12 mouse cellular contexts compared by ENCODE assay signal in the genomic region with DNA sequence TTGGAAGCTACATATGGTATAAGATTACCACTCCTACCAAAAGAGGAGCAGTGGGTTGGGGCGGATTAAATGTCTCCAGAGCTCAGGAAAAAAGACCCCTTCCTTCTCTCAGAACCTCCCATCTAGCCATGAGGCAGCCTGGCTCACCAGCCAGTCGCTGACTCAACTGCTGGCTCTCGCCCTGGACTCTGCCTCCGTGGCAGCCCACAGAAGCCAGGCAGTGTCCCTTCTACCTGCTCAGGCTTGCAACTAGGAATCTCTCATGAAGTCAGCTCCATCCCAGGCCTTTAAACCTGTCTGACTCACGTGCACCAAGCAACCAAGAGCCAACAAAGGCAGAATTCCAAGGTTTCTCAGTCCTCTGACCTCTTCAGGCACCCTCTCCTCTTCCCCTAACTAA.
DNase-seq lines count a peak whose midpoint lies in the region; ATAC-seq and TF ChIP-seq lines count a peak whose summit lies in the region.
"Had no signal": no experiment of that assay in that cellular context is flagged by ENCODE, and none has a peak within 500 bp of the region (broad histone marks: within the 10 kb centered on the region; RNA-seq: fewer than 3 reads in every experiment).

No protein-coding gene starts in this region.

- peak; percentile 31 for DNase-seq in adrenal gland, postnatal 25 days
- DNase-seq in adrenal gland, adult 18-20 months (ENCODE audit: low spot score in 2 of 2) = no peak
- DNase-seq in 3T3-L1 (ENCODE audit: low read depth, low spot score) = peak; percentile 20
- DNase-seq in embryonic facial prominence, embryonic 14.5 days (ENCODE audit: low spot score) = no peak
- DNase-seq in kidney, adult 18-20 months = no peak
- no peak for DNase-seq in thymus, adult 2 months
- DNase-seq: adrenal gland, postnatal 14 days had no signal

- 0 out of 2 replicates have a peak overlapping the region, but pooled peaks have one; percentile 20 for H3K27ac ChIP-seq in intestine, embryonic 16.5 days (ENCODE audit: low read length)
- H3K27ac ChIP-seq in intestine, embryonic 15.5 days = no peak overlapping the region
- H3K27ac ChIP-seq in embryonic facial prominence, embryonic 14.5 days (replicated peaks; ENCODE audit: low read depth, low read length) = no peak overlapping the region
- no peak overlapping the region for H3K27ac ChIP-seq in thymus, adult 2 months (ENCODE audit: control insufficient read depth, insufficient read depth, low read length)
- H3K27ac ChIP-seq: liver, embryonic 14.5 days; neural tube, embryonic 12.5 days had no signal

- ATAC-seq in intestine, embryonic 16.5 days = no peak
- ATAC-seq in intestine, embryonic 15.5 days = no peak
- peak; percentile 45; the same call in 1 of the 2 replicates for ATAC-seq in embryonic facial prominence, embryonic 14.5 days (ENCODE audit: low read depth)
- ATAC-seq: intestine, postnatal 0 days had no signal

- H3K9me3 ChIP-seq in intestine, embryonic 16.5 days (ENCODE audit: control insufficient read depth, low read length) = no peaks in the 10 kb centered on the region
- H3K9me3 ChIP-seq in intestine, embryonic 15.5 days = no peaks in the 10 kb centered on the region
- H3K9me3 ChIP-seq in embryonic facial prominence, embryonic 14.5 days (ENCODE audit: control insufficient read depth, low read length) = no peaks in the 10 kb centered on the region
- H3K9me3 ChIP-seq: neural tube, embryonic 12.5 days had no signal

- no peak for TF ChIP-seq POLR2A in thymus, adult 2 months (IDR thresholded peaks at IDR 0.05; ENCODE audit: control insufficient read depth, extremely low read depth, insufficient read depth, low read length, poor library complexity)

- H3K4me2 ChIP-seq in intestine, embryonic 16.5 days (ENCODE audit: low read depth, low read length) = no peak overlapping the region
- H3K4me2 ChIP-seq in intestine, embryonic 15.5 days (replicated peaks) = no peak overlapping the region
- H3K4me2 ChIP-seq in embryonic facial prominence, embryonic 14.5 days (ENCODE audit: low read depth, low read length) = no peak overlapping the region
- H3K4me2 ChIP-seq: neural tube, embryonic 12.5 days had no signal

- peaks cover 31% of the 10 kb centered on the region for H3K4me1 ChIP-seq in intestine, embryonic 16.5 days (ENCODE audit: control insufficient read depth, insufficient read depth, low read length)
- H3K4me1 ChIP-seq in intestine, embryonic 15.5 days (replicated peaks) = peaks cover 32% of the 10 kb centered on the region
- peaks cover 22% of the 10 kb centered on the region for H3K4me1 ChIP-seq in embryonic facial prominence, embryonic 14.5 days (ENCODE audit: control insufficient read depth, insufficient read depth, low read length)
- no peaks in the 10 kb centered on the region for H3K4me1 ChIP-seq in thymus, adult 2 months (replicated peaks; ENCODE audit: control insufficient read depth, insufficient read depth, low read length)

- H3K27me3 ChIP-seq in intestine, embryonic 16.5 days (replicated peaks; ENCODE audit: control insufficient read depth, insufficient read depth, low read length) = no peaks in the 10 kb centered on the region
- no peaks in the 10 kb centered on the region for H3K27me3 ChIP-seq in intestine, embryonic 15.5 days (replicated peaks)
- no peaks in the 10 kb centered on the region for H3K27me3 ChIP-seq in embryonic facial prominence, embryonic 14.5 days (replicated peaks; ENCODE audit: control insufficient read depth, insufficient read depth, low read length)
- H3K27me3 ChIP-seq in thymus, adult 2 months (ENCODE audit: control insufficient read depth, insufficient read depth, low read length) = no peaks in the 10 kb centered on the region
- H3K27me3 ChIP-seq: neural tube, embryonic 12.5 days had no signal

- H3K9ac ChIP-seq in intestine, embryonic 16.5 days (ENCODE audit: low read depth, low read length) = no peak overlapping the region
- H3K9ac ChIP-seq in intestine, embryonic 15.5 days = no peak overlapping the region
- no peak overlapping the region for H3K9ac ChIP-seq in embryonic facial prominence, embryonic 14.5 days (ENCODE audit: low read depth, low read length)
- H3K9ac ChIP-seq: liver, embryonic 14.5 days; neural tube, embryonic 12.5 days had no signal

- no peak for TF ChIP-seq CTCF in thymus, adult 2 months (IDR thresholded peaks at IDR 0.05; ENCODE audit: borderline replicate concordance, control insufficient read depth, extremely low read depth, insufficient read depth, low read length, poor library complexity)

- WGBS in intestine, embryonic 16.5 days = 64% methylated on average over 5 of the region's 5 CpGs
- 59% methylated on average over 5 of the region's 5 CpGs for WGBS in intestine, embryonic 15.5 days
- 37% methylated on average over 5 of the region's 5 CpGs for WGBS in embryonic facial prominence, embryonic 14.5 days
- WGBS in thymus, adult 2 months = 79% methylated on average over 5 of the region's 5 CpGs

- H3K36me3 ChIP-seq in intestine, embryonic 16.5 days (ENCODE audit: control insufficient read depth, insufficient read depth, low read length) = no peaks in the 10 kb centered on the region
- H3K36me3 ChIP-seq in intestine, embryonic 15.5 days = no peaks in the 10 kb centered on the region
- H3K36me3 ChIP-seq in embryonic facial prominence, embryonic 14.5 days (ENCODE audit: control insufficient read depth, insufficient read depth, low read length) = no peaks in the 10 kb centered on the region
- no peaks in the 10 kb centered on the region for H3K36me3 ChIP-seq in thymus, adult 2 months (ENCODE audit: control insufficient read depth, insufficient read depth, low read length)
- H3K36me3 ChIP-seq: neural tube, embryonic 12.5 days had no signal

- no peak overlapping the region for H3K4me3 ChIP-seq in intestine, embryonic 16.5 days (ENCODE audit: low read length)
- H3K4me3 ChIP-seq in intestine, embryonic 15.5 days (replicated peaks) = no peak overlapping the region
- H3K4me3 ChIP-seq in embryonic facial prominence, embryonic 14.5 days (ENCODE audit: low read depth, low read length) = no peak overlapping the region
- H3K4me3 ChIP-seq in thymus, adult 2 months (ENCODE audit: control insufficient read depth, insufficient read depth, low read length) = no peak overlapping the region
- H3K4me3 ChIP-seq: neural tube, embryonic 12.5 days had no signal

Comparison
In these comparisons a context has a peak if more than half of its experiments do, and no peak if none do; other contexts are left out.
1. DNase-seq: peak in adrenal gland, postnatal 25 days (single experiment) and 3T3-L1 (single experiment); none in adrenal gland, adult 18-20 months (0 of 2), embryonic facial prominence, embryonic 14.5 days (single experiment), kidney, adult 18-20 months (single experiment) and thymus, adult 2 months (single experiment).